Mouse (Mus musculus) MEL (cell line): ENCODE data around the gene Lemd1.
A peak's percentile ranks its signal among the peaks of the same experiment; 100 is the strongest.

Experiments
- CTCF ChIP-seq, 3 experiments: IDR thresholded peaks in 2 of 3; conservative IDR thresholded peaks in 1 of 3; 2 replicates each; pipeline ENCODE4 v1.5.1; 2011 to 2012; ENCODE audit warnings: low read length in 3 of 3, low read depth in 2 of 3, mild to moderate bottlenecking in 2 of 3, improper control_type of control experiment in 1 of 3, inconsistent platforms in 1 of 3, mixed read lengths in 1 of 3, moderate library complexity in 1 of 3; ENCODE audit not compliant: control insufficient read depth in 1 of 3, insufficient read depth in 1 of 3, poor library complexity in 1 of 3, severe bottlenecking in 1 of 3
- EP300 ChIP-seq, 2 experiments: IDR thresholded peaks; 2 replicates each; pipeline ENCODE4 v1.6.1; 2011; ENCODE audit warnings: improper control_type of control experiment in 2 of 2, low read length in 2 of 2, low read depth in 1 of 2, mild to moderate bottlenecking in 1 of 2
- MAZ ChIP-seq: IDR thresholded peaks from 2 replicates; pipeline ENCODE4 v1.6.1; 2012; ENCODE audit warnings: low read depth, mild to moderate bottlenecking, inconsistent platforms, low read length, improper control_type of control experiment
- POLR2AphosphoS5 ChIP-seq: IDR thresholded peaks from 2 replicates; pipeline ENCODE4 v1.6.1; 2012; ENCODE audit warnings: low read depth, borderline replicate concordance, mild to moderate bottlenecking, inconsistent platforms, low read length, moderate library complexity, mixed read lengths
- TAL1 ChIP-seq: IDR thresholded peaks from 2 replicates; pipeline ENCODE4 v1.6.1; 2012; ENCODE audit warnings: mild to moderate bottlenecking, inconsistent platforms, low read length, moderate library complexity, mixed read lengths
- USF2 ChIP-seq, 2 experiments: IDR thresholded peaks; 2 replicates each; pipeline ENCODE4 v1.6.1; 2011 to 2012; ENCODE audit warnings: improper control_type of control experiment in 2 of 2, low read length in 2 of 2, borderline replicate concordance in 1 of 2, inconsistent platforms in 1 of 2, low read depth in 1 of 2, mild to moderate bottlenecking in 1 of 2; ENCODE audit not compliant: insufficient read depth in 1 of 2
- ZKSCAN1 ChIP-seq: IDR thresholded peaks from 2 replicates; pipeline ENCODE4 v1.6.1; 2012; ENCODE audit warnings: low read depth, mild to moderate bottlenecking, inconsistent platforms, low read length, improper control_type of control experiment, moderate library complexity
- ZNF384 ChIP-seq: IDR thresholded peaks from 2 replicates; pipeline ENCODE4 v1.6.1; 2012; ENCODE audit warnings: low read depth, mild to moderate bottlenecking, inconsistent platforms, low read length, improper control_type of control experiment

GRCm38 (mm10) chr1:132155737-132156136, 35.5 kb upstream of the Lemd1 start:
- no peak for TF ChIP-seq EP300 (IDR thresholded peaks at IDR 0.05; ENCODE audit: low read depth in 1 of 2, low read length in 2 of 2)
- TF ChIP-seq POLR2AphosphoS5: no peak
- peak; percentile 93 to 99 (median 95) for TF ChIP-seq CTCF (IDR thresholded peaks at IDR 0.05 in 2 of 3, conservative IDR thresholded peaks at IDR 0.05 in 1 of 3; ENCODE audit: control insufficient read depth in 1 of 3, insufficient read depth in 1 of 3, low read depth in 2 of 3, low read length in 3 of 3, poor library complexity in 1 of 3, severe bottlenecking in 1 of 3)
- no peak for TF ChIP-seq ZKSCAN1
- TF ChIP-seq ZNF384: peak; percentile 92
- no peak for TF ChIP-seq TAL1
- TF ChIP-seq MAZ: no peak
- TF ChIP-seq USF2 (IDR thresholded peaks at IDR 0.05; ENCODE audit: borderline replicate concordance in 1 of 2, insufficient read depth in 1 of 2, low read depth in 1 of 2, low read length in 2 of 2): no peak
